Mouse (Mus musculus) heart, adult 2 months (tissue): ENCODE data around the gene Rem2.

ENCODE experiments used
- CTCF ChIP-seq: fragments of 200-600 bp; IDR thresholded peaks from 2 replicates; pipeline ENCODE4 v1.8.1; 2022; ENCODE audit warnings: antibody characterized with exemption, mild to moderate bottlenecking, moderate library complexity
- EP300 ChIP-seq: fragments of 200-500 bp; IDR thresholded peaks from 2 replicates; pipeline ENCODE4 v1.6.1; 2011; ENCODE audit warnings: low read depth, low read length, control low read depth; ENCODE audit not compliant: insufficient read depth
- POLR2A ChIP-seq: fragments of 200-500 bp; IDR thresholded peaks from 2 replicates; pipeline ENCODE4 v1.6.1; 2011; ENCODE audit warnings: mild to moderate bottlenecking, low read depth, low read length, control low read depth; ENCODE audit not compliant: insufficient read depth

- TF ChIP-seq CTCF = no peak
- no peak for TF ChIP-seq POLR2A
- no peak for TF ChIP-seq EP300
Observed at GRCm38 (mm10) chr14:54432837-54433830, 42.8 kb upstream of the Rem2 start.
